Mouse (Mus musculus) frontal cortex, adult (tissue): ENCODE measurements around the gene Nckap5l.
"Not testable (repeated sequence)": the region's sequence is repeated elsewhere in the genome, so short reads cannot be mapped to it uniquely, and the experiment has no call there.

Source experiments
- ATAC-seq: cut with Nextera tagmentation; 2 replicates; pipeline ENCODE4 v1.9.2; 2017; ENCODE audit warnings: mild to moderate bottlenecking, moderate library complexity, mixed read lengths; ENCODE audit not compliant: low TSS enrichment

Gene Nckap5l

DNA sequence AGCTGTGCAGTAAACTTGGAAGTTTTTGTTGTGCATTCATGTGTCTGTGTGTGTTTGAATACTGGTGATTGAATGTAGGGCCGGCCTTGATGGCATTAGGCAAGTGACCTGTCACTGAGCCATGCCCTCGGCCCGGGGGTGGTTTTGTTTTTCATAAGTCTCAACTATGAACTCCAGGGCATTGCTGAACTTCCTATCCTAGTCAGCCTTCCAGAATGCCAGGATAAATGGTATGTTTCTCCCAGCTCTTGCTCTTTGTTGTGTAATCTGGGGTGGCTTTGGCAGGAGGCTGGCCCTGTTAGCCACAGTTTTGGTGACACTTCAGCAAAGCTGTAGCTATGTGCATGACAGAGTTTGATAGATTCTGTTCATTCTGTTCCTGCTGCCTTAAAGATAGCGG lies 60.7 kb downstream of the Nckap5l start:
- no peak for ATAC-seq

- no peak for ATAC-seq
These were observed 61.1 kb downstream of the Nckap5l start for GRCm38 (mm10) chr15:99396462-99396861.

GRCm38 (mm10) chr15:99393386-99394252 lies 63.9 kb downstream of the Nckap5l start:
- ATAC-seq, result peak; percentile 17; the same call in 1 of the 2 replicates

DNA sequence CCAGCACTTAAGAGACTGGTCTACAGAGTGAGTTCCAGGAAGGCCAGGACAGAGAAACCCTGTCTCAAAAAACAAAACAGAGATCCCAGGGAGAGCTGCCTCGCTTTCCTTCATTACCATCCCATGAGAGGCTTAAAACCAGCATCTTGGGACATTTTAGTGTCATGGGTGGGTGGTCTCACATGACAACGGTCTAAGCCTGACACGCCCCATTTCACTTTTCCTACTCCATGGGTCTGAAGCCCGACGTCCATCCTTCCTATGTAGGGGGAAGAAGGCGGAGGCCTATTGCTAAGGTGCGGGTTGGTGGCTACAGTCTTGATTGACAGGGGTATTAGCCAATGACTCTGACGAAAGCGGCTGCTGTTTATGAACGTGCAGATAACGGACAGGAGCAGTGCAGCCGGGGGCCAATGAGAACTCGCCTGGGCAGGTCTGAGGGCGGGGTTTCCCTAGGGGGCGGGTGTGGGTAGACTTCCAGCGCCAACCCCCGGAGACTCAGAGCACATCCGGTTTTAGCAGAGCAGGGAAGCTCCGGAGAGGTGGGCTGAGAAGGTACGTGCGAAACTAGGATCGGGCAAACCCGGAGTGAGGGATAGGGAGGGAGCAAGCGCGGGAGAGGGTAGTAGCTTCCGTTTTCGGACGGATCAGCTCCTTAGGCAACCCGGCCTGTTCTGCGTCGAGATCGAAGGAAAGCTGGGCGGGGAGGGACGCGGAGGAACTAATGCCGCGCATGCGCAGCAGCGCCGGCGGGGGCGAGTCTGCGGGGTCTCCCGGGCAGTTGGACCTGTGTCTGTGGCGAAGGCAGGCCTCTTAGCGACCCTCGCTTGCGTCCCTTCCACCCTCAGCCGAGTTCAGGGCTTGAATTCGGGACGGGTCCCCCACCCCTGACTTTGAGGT lies 64.8 kb downstream of the Nckap5l start, which contains the start of gene Tmbim6:
Gene Tmbim6 (plus strand): TSS at position 397 of the 900 bp plus-strand sequence.
- ATAC-seq, result peak; percentile 99

DNA sequence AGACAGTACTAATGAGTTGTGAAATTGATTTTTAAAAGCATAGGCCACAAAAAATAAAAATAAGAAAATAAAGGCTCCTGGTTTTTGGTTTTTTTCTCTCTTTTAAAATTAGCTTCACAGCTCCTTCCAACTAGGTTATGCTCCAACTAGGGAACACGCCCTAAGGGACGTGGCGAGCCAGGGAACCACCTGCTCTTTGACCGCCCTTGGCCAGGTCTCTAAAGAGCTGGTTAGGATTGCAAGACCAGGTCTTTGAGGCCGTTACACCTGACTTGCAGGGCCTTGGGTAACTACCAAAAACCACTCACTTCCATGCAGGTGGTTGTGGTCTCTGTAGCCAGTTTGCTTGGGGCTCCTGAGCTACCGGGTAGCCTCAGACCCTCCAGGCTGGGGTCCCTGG lies 65.6 kb downstream of the Nckap5l start:
- ATAC-seq, result no peak

- ATAC-seq, result no peak
These were observed 66.8 kb downstream of the Nckap5l start for GRCm38 (mm10) chr15:99390472-99391401.

DNA sequence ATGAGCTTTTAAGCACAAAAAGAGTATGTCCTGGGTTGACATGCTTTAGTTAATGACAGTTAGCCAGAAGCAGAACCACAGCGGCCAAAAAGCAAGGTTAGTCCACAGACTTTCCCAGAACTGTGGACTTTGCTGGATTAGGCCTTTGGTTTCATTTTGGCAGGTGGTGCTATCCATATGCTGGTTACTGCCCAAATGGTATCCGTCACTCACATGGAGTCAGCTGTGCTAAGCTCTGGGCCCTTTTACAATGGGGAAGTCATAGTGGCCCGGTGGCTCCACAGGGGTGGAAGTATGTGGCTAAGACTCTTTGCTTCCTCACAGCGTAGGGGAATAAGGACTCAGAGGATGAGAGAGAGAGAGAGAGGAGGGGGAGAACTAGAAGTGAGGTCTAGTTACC lies 69.6 kb downstream of the Nckap5l start:
- no peak for ATAC-seq

DNA sequence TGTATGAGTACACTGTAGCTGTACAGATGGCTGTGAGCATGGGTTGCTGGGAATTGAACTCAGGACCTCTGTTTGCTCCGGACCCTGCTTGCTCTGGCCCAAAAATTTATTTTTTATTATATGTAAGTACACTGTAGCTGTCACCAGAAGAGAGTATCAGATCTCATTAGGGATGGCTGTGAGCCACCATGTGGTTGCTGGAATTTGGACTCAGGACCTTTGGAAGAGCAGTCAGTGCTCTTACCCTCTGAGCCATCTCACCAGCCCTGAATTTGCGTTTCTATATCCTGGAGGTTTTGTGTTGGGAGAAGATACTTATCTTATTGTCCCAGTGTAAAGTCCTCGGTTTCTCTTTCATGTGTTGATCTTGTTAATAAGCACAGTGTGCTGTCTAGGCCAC lies 70.8 kb downstream of the Nckap5l start:
- no peak for ATAC-seq

DNA sequence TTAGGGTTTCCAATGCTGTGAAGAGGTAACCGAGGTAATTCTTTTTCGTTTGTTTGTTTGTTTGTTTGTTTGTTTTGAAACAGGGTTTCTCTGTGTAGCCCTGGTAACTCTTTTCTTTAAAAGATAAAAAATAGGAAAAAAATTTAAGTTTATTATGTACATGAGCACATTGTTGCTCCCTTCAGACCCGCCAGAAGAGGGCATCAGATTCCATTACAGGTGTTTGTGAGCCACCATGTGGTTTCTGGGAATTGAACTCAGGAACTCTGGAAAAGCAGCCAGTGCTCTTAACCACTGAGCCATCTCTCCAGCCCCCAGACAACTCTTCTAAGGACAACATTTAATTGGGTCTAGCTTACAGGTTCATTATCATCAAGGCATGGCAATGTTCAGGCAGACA lies 71.4 kb downstream of the Nckap5l start:
- ATAC-seq, result not testable (repeated sequence)

- ATAC-seq, result no peak
These were observed 73.5 kb downstream of the Nckap5l start for GRCm38 (mm10) chr15:99384071-99384470.

- no peak for ATAC-seq
These were observed 74.7 kb downstream of the Nckap5l start for GRCm38 (mm10) chr15:99382893-99383292.

GRCm38 (mm10) chr15:99376240-99376639 lies 81.3 kb downstream of the Nckap5l start:
- no peak for ATAC-seq

DNA sequence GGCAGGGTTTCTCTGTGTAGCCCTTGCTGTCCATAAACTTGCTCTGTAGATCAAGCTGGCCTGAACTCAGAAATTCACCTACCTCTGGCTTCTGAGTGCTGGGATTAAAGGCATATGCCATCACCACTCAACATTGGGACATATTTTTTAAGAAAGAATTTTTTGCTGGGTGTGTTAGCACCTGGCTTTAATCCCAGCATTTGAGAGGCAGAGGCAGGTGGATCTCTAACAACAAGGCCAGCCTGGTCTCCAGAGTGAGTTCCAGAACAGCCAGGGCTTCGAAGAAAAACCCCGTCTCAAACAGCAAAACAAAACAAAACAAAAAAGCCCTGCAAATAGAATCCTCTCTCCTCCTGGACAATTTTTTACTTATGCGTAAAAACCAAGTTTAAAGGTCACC lies 82.0 kb downstream of the Nckap5l start:
- no peak for ATAC-seq

DNA sequence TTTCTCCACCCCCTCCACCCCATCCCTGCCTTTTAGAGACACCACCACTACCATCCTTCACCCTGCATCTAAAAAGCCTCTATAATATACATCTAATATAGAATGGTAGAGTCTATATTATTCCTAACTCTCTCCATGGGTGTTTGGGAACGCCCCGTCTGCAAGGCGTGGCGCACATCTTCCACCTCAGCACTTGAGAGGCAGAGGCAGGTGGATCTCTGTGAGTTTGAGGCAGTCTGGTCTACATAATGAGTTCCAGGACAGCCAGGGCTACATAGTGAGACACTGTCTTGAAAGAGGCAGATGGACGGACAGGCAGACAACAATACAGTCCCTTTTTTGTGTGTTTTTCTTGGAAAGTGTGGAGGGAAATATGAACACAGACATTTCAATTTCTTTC lies 82.5 kb downstream of the Nckap5l start:
- ATAC-seq, result no peak

DNA sequence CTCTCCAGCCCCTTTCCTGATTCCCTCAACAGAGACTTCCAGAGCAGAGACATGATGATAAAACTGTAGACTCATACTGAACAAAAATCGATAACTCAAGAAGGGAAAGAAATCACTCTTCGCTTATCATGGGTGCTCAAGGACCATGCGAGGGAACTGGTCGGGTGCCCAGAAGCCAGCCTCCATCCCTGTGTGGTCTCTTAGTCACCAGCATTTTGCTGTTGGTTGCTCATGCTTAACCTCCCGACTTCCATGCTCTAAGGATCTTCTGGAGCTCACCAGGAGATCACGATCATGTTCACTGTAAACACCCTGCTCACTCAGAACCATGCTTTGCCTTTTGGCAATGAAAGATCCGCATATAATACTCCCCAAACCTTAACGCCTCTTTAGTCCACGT lies 84.8 kb downstream of the Nckap5l start:
- ATAC-seq, result no peak
